Mouse (Mus musculus) right cerebral cortex, postnatal 4 days (tissue): ENCODE results near the gene Fhl1.
A peak's percentile ranks its signal among the peaks of the same experiment; 100 is the strongest.

Experiments used
- DNase-seq: peaks from one replicate; pipeline ENCODE4 v3.0.0-alpha.2; 2022

Fhl1 gene

GRCm38 (mm10) chrX:56753317-56754289 is 22.0 kb downstream of the Fhl1 start:
- no peak for DNase-seq

GRCm38 (mm10) chrX:56755646-56756045 is 24.1 kb downstream of the Fhl1 start:
- DNase-seq = peak; percentile 11

- no peak for DNase-seq
These were observed 24.8 kb downstream of the Fhl1 start for GRCm38 (mm10) chrX:56756352-56756751.

GRCm38 (mm10) chrX:56760257-56760760 is 28.7 kb downstream of the Fhl1 start:
- no peak for DNase-seq

GRCm38 (mm10) chrX:56769838-56770237 is 38.3 kb downstream of the Fhl1 start:
- no peak for DNase-seq

GRCm38 (mm10) chrX:56771751-56772150 is 40.2 kb downstream of the Fhl1 start:
- no peak for DNase-seq

GRCm38 (mm10) chrX:56773329-56773728 is 41.7 kb downstream of the Fhl1 start:
- no peak for DNase-seq

- DNase-seq = no peak
These were observed 54.9 kb downstream of the Fhl1 start for GRCm38 (mm10) chrX:56786281-56787061.

- DNase-seq = no peak
These were observed 55.9 kb downstream of the Fhl1 start for GRCm38 (mm10) chrX:56787486-56787885.

- no peak for DNase-seq
These were observed 59.0 kb downstream of the Fhl1 start for GRCm38 (mm10) chrX:56790591-56790990.

- DNase-seq = peak; percentile 63
These were observed 59.7 kb downstream of the Fhl1 start for GRCm38 (mm10) chrX:56791268-56791667.

- DNase-seq = no peak
These were observed 90.4 kb downstream of the Fhl1 start, which contains the start of gene Map7d3 for GRCm38 (mm10) chrX:56821765-56822603. Gene Map7d3, minus strand, starts transcription at chrX:56822326.

GRCm38 (mm10) chrX:56827492-56827891 is 95.9 kb downstream of the Fhl1 start:
- DNase-seq = no peak

- DNase-seq = no peak
These were observed 104.3 kb downstream of the Fhl1 start for GRCm38 (mm10) chrX:56835842-56836241.

GRCm38 (mm10) chrX:56839369-56839768 is 107.8 kb downstream of the Fhl1 start:
- DNase-seq = peak; percentile 9

GRCm38 (mm10) chrX:56841255-56841654 is 109.7 kb downstream of the Fhl1 start:
- no peak for DNase-seq
